Mouse (Mus musculus): ENCODE measurements at regions not wholly inside any gene's neighbourhood (a gene's known extent, or its start where the extent isn't known, plus 50 kb on each side); places are given as distances from the start of the nearest gene placed in this dataset.

GRCm38 (mm10) chr14:48852787-48853186, 179.2 kb upstream of the Otx2 start:
- no peak for DNase-seq (ENCODE audit: extremely low spot score in 1 of 2, low spot score in 1 of 2)

GRCm38 (mm10) chr14:48852061-48852460, 178.4 kb upstream of the Otx2 start:
- DNase-seq (ENCODE audit: extremely low spot score in 1 of 2, low spot score in 1 of 2) = no peak

- DNase-seq (ENCODE audit: extremely low spot score in 1 of 2, low spot score in 1 of 2) = no peak
Observed at GRCm38 (mm10) chr14:48842861-48843260, 169.2 kb upstream of the Otx2 start.

GRCm38 (mm10) chr14:48841278-48841677, 167.7 kb upstream of the Otx2 start:
- no peak for DNase-seq (ENCODE audit: extremely low spot score in 1 of 2, low spot score in 1 of 2)

GRCm38 (mm10) chr14:48837181-48837580, 163.6 kb upstream of the Otx2 start:
- no peak for DNase-seq (ENCODE audit: extremely low spot score in 1 of 2, low spot score in 1 of 2)

- DNase-seq (ENCODE audit: extremely low spot score in 1 of 2, low spot score in 1 of 2) = no peak
Observed at GRCm38 (mm10) chr14:48836071-48836470, 162.5 kb upstream of the Otx2 start.

- DNase-seq (ENCODE audit: extremely low spot score in 1 of 2, low spot score in 1 of 2) = no peak
Observed at GRCm38 (mm10) chr14:48834416-48834815, 160.8 kb upstream of the Otx2 start.

GRCm38 (mm10) chr14:48826421-48826820, 152.8 kb upstream of the Otx2 start:
- no peak for DNase-seq (ENCODE audit: extremely low spot score in 1 of 2, low spot score in 1 of 2)

- peak; percentile 13 to 44 for DNase-seq (ENCODE audit: extremely low spot score in 1 of 2, low spot score in 1 of 2)
Observed at GRCm38 (mm10) chr14:48824375-48824774, 150.8 kb upstream of the Otx2 start.

- no peak for DNase-seq (ENCODE audit: extremely low spot score in 1 of 2, low spot score in 1 of 2)
Observed at GRCm38 (mm10) chr14:48815941-48816340, 142.3 kb upstream of the Otx2 start.

GRCm38 (mm10) chr14:48815231-48815728, 141.7 kb upstream of the Otx2 start:
- no peak for DNase-seq (ENCODE audit: extremely low spot score in 1 of 2, low spot score in 1 of 2)

- no peak for DNase-seq (ENCODE audit: extremely low spot score in 1 of 2, low spot score in 1 of 2)
Observed at GRCm38 (mm10) chr14:48812741-48813495, 139.3 kb upstream of the Otx2 start.

GRCm38 (mm10) chr14:48804098-48804497, 130.5 kb upstream of the Otx2 start:
- DNase-seq (ENCODE audit: extremely low spot score in 1 of 2, low spot score in 1 of 2) = no peak

- no peak for DNase-seq (ENCODE audit: extremely low spot score in 1 of 2, low spot score in 1 of 2)
Observed at GRCm38 (mm10) chr14:48801283-48801682, 127.7 kb upstream of the Otx2 start.

GRCm38 (mm10) chr14:48800857-48801256, 127.2 kb upstream of the Otx2 start:
- no peak for DNase-seq (ENCODE audit: extremely low spot score in 1 of 2, low spot score in 1 of 2)

- DNase-seq (ENCODE audit: extremely low spot score in 1 of 2, low spot score in 1 of 2) = no peak
Observed at GRCm38 (mm10) chr14:48800100-48800449, 126.5 kb upstream of the Otx2 start.

- DNase-seq (ENCODE audit: extremely low spot score in 1 of 2, low spot score in 1 of 2) = no peak
Observed at GRCm38 (mm10) chr14:48799442-48800099, 126.0 kb upstream of the Otx2 start.

GRCm38 (mm10) chr14:48791507-48791906, 117.9 kb upstream of the Otx2 start:
- no peak for DNase-seq (ENCODE audit: extremely low spot score in 1 of 2, low spot score in 1 of 2)

- DNase-seq (ENCODE audit: extremely low spot score in 1 of 2, low spot score in 1 of 2) = no peak
Observed at GRCm38 (mm10) chr14:48779327-48779726, 105.7 kb upstream of the Otx2 start.

- no peak for DNase-seq (ENCODE audit: extremely low spot score in 1 of 2, low spot score in 1 of 2)
Observed at GRCm38 (mm10) chr14:48770832-48771231, 97.2 kb upstream of the Otx2 start.

- no peak for DNase-seq (ENCODE audit: extremely low spot score in 1 of 2, low spot score in 1 of 2)
Observed at GRCm38 (mm10) chr14:48762691-48763090, 89.1 kb upstream of the Otx2 start.

- peak in 1 of 2 experiments; percentile 6 for DNase-seq (ENCODE audit: extremely low spot score in 1 of 2, low spot score in 1 of 2)
Observed at GRCm38 (mm10) chr14:48761002-48761648, 87.5 kb upstream of the Otx2 start.

Measured in frontal cortex, adult 2 months (tissue).